Mouse (Mus musculus): ENCODE measurements around the gene Slc12a8.

DNA sequence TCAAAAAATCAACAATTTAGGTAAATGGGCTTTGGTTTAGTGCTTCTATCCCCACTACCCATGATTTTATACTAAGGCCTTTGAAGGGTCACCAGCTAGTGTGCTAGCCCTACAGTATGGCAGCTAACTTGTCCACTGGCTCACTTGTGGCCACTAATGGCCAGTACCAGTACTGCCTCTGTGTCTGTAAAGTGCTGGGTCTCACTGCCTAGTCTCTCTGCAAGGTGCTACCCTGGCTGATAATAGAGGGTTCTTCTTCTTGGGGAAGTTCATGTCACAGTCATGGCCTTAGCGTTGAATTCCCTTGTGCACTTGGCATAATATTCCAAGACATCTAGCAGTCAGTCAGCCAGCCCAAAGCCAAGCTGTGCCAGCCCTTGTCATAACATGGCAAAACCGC is 36.0 kb upstream of the Slc12a8 start:
- TF ChIP-seq POLR2A (IDR thresholded peaks at IDR 0.05; ENCODE audit: low read depth, low read length) (no peak), CTCF (conservative IDR thresholded peaks at IDR 0.05 in 1 of 2, IDR thresholded peaks at IDR 0.05 in 1 of 2; ENCODE audit: low read depth in 2 of 2, low read length in 2 of 2) (peak; percentile 69 to 76), USF1 (IDR thresholded peaks at IDR 0.05; ENCODE audit: low read depth, low read length) (no peak)
